Mouse (Mus musculus) stomach, embryonic 15.5 days (tissue): ENCODE data around the gene Eef2kmt. TPM values are rescaled to one million over a fixed set of nuclear protein-coding genes. Genes with fewer than 3 reads are reported as not detected.

ENCODE experiments used
- ATAC-seq: fragments of 200-750 bp; cut with Nextera tagmentation; 2 replicates; pipeline ENCODE4 v1.8.0; 2017; ENCODE audit warnings: low read depth, moderate number of reproducible peaks, moderate TSS enrichment; ENCODE audit not compliant: insufficient read depth, low FRiP score
- H3K27ac ChIP-seq: fragments of 300-500 bp; sonication (generic); 2 replicates; pipeline ENCODE4 v1.5.1; 2015; ENCODE audit warnings: mild to moderate bottlenecking, inconsistent platforms
- H3K27me3 ChIP-seq: fragments of 300-500 bp; sonication (generic); replicated peaks from 2 replicates; pipeline ENCODE4 v1.6.1; 2015; ENCODE audit warnings: inconsistent platforms
- H3K36me3 ChIP-seq: fragments of 300-500 bp; sonication (generic); 2 replicates; pipeline ENCODE4 v1.6.1; 2015; ENCODE audit warnings: inconsistent platforms
- H3K4me1 ChIP-seq: fragments of 300-500 bp; sonication (generic); 2 replicates; pipeline ENCODE4 v1.6.1; 2015; ENCODE audit warnings: inconsistent platforms
- H3K4me2 ChIP-seq: fragments of 300-500 bp; sonication (generic); 2 replicates; pipeline ENCODE4 v1.6.1; 2015; ENCODE audit warnings: mild to moderate bottlenecking, inconsistent platforms
- H3K4me3 ChIP-seq: fragments of 300-500 bp; sonication (generic); replicated peaks from 2 replicates; pipeline ENCODE4 v1.5.1; 2015; ENCODE audit warnings: inconsistent platforms
- H3K9ac ChIP-seq: fragments of 300-500 bp; sonication (generic); 2 replicates; pipeline ENCODE4 v1.6.1; 2015; ENCODE audit warnings: inconsistent platforms
- H3K9me3 ChIP-seq: fragments of 300-500 bp; sonication (generic); 2 replicates; pipeline ENCODE4 v1.6.1; 2016; ENCODE audit warnings: inconsistent platforms
- WGBS: fragments of 180-500 bp; shearing (Covaris S2); methylation state at CpG from one replicate; pipeline ENCODE4 v1.1.7; 2015; 5-methylcytosine and 5-hydroxymethylcytosine counted together
- polyA plus RNA-seq: library from polyadenylated mRNA; unstranded; fragments of >200 nt; fragmentation: Nextera tagmentation; extraction: Ambion mirVana; gene quantifications from 2 replicates; pipeline ENCODE4 v1.2.1, GENCODE M21; 2015

Gene Eef2kmt
- polyA plus RNA-seq, 1 experiment from 2014 or later = 33.7 TPM

GRCm38 (mm10) chr16:5217341-5218133 is 38.2 kb downstream of the Eef2kmt start:
- no peaks in the 10 kb centered on the region for H3K36me3 ChIP-seq
- H3K27me3 ChIP-seq = no peaks in the 10 kb centered on the region
- no peaks in the 10 kb centered on the region for H3K9me3 ChIP-seq
- no peak overlapping the region for H3K27ac ChIP-seq
- H3K4me2 ChIP-seq = no peak overlapping the region
- 0 out of 2 replicates have a peak, but pooled peaks cover 5% of the 10 kb centered on the region for H3K4me1 ChIP-seq
- ATAC-seq = no peak
- no peak overlapping the region for H3K4me3 ChIP-seq
- WGBS = 72% methylated on average over 5 of the region's 5 CpGs
- H3K9ac ChIP-seq = no peak overlapping the region

GRCm38 (mm10) chr16:5216686-5217085 is 39.1 kb downstream of the Eef2kmt start:
- Histone ChIP-seq H3K9ac (no peak overlapping the region), H3K36me3 (no peaks in the 10 kb centered on the region), H3K4me2 (no peak overlapping the region), H3K27me3 (no peaks in the 10 kb centered on the region), H3K4me3 (no peak overlapping the region), H3K4me1 (0 out of 2 replicates have a peak, but pooled peaks cover 5% of the 10 kb centered on the region), H3K27ac (no peak overlapping the region), H3K9me3 (no peaks in the 10 kb centered on the region)
- WGBS = 38% methylated on average over 6 of the region's 6 CpGs
- ATAC-seq = no peak

- WGBS = 85% methylated on average over 2 of the region's 2 CpGs
- Histone ChIP-seq H3K9me3 (no peaks in the 10 kb centered on the region), H3K27me3 (no peaks in the 10 kb centered on the region), H3K4me1 (0 out of 2 replicates have a peak, but pooled peaks cover 5% of the 10 kb centered on the region), H3K4me2 (no peak overlapping the region), H3K27ac (no peak overlapping the region), H3K36me3 (no peaks in the 10 kb centered on the region), H3K9ac (no peak overlapping the region), H3K4me3 (no peak overlapping the region)
- ATAC-seq = no peak
These were observed 41.7 kb downstream of the Eef2kmt start for GRCm38 (mm10) chr16:5214126-5214525.

DNA sequence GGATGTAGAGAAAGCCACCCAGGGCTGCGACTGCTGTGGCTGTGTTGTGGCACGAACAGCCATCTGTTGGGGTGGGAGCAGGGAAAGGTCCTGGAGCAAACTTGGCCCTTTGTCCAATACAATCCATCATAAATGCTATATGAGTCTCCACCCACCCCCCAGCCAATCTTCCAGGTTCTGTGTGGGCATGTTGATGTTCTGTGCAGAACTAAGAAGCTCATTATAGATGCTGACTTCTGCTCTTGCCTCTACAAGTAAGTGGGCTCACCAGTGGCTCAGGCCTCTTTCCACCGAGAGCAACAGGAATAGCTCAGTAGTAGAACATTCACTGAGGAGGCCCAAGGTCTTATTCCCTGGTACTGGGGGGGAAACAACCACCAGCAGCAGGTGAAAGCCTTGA is 43.6 kb downstream of the Eef2kmt start:
- H3K36me3 ChIP-seq = no peaks in the 10 kb centered on the region
- no peaks in the 10 kb centered on the region for H3K27me3 ChIP-seq
- no peak overlapping the region for H3K27ac ChIP-seq
- no peak overlapping the region for H3K4me2 ChIP-seq
- H3K9me3 ChIP-seq = no peaks in the 10 kb centered on the region
- no peak for ATAC-seq
- 0 out of 2 replicates have a peak, but pooled peaks cover 5% of the 10 kb centered on the region for H3K4me1 ChIP-seq
- no peak overlapping the region for H3K4me3 ChIP-seq
- no peak overlapping the region for H3K9ac ChIP-seq
- 79% methylated on average over 3 of the region's 3 CpGs for WGBS

DNA sequence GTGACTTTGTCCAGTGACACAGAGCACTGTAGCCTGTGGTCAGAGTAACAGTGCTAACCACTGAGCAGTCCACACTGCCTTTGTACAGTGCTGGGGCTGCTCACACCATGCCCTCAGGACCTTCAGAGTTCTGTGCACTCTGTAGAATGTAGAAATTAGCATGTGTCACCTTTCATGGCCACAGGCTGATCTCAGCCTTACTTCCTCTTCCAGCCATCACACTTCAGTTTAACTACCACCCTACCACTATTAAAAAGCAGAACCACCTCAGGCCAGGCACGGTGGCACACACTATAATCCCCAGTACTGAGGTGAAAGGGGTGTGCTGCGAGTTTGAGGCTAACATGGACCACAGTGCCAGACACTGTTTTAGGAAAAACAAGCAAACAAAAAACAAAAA is 45.4 kb downstream of the Eef2kmt start:
- Histone ChIP-seq H3K4me1 (no peaks in the 10 kb centered on the region), H3K27ac (no peak overlapping the region), H3K9me3 (no peaks in the 10 kb centered on the region), H3K36me3 (no peaks in the 10 kb centered on the region), H3K4me2 (no peak overlapping the region), H3K4me3 (no peak overlapping the region), H3K9ac (no peak overlapping the region), H3K27me3 (no peaks in the 10 kb centered on the region)
- WGBS = 70% methylated on average over 2 of the region's 2 CpGs
- no peak for ATAC-seq

DNA sequence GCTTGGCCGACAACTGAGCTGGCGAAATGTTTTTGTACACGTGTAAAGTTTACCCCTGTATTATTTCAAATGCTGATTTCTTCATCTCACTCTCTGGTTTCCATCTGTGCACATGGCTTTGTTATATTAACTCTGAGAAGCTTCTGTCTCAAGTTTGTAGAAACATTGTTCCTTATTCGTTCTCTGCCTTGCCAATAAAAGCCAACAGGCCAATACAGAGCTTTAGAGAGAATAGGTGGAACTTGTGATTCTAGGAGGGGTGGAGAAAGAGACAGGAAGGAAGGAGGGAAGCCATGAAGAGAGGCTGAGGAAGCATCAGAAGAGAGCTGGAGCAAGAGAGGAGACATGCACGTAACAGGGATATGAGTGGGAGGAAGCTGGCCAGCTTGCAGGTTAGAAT is 49.7 kb downstream of the Eef2kmt start:
- Histone ChIP-seq H3K36me3 (no peaks in the 10 kb centered on the region), H3K4me2 (no peak overlapping the region), H3K27me3 (no peaks in the 10 kb centered on the region), H3K9ac (no peak overlapping the region), H3K4me1 (0 out of 2 replicates have a peak, but pooled peaks cover 7% of the 10 kb centered on the region), H3K27ac (no peak overlapping the region), H3K9me3 (no peaks in the 10 kb centered on the region), H3K4me3 (no peak overlapping the region)
- ATAC-seq = no peak
- 62% methylated on average over 5 of the region's 5 CpGs for WGBS

DNA sequence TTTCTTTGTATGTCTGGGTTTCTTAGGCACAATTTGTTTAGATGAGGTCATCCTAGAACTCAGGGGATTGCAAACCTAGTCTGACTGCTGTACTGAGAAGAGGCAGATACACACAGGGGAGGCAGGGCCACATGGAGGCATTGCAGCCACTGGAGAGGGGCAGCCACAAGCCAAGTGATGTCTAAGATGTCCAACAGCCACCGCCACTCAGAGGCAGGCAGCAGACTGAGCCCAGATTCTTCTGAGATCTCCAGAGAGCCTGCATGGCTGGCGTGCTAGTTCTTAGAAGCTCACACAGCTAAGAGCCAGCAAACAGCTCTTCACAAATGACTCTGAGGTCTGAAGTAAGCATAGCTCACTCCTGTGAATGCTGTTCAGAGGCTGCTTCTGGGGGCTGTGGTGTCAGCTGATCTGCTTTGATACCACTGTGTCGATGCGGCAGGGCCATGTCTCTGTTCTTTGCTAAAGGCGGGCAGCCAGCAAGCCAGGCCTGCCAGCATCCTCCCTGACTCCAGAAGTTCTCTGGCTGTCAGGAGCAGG is 50.3 kb downstream of the Eef2kmt start:
- Histone ChIP-seq H3K4me1 (0 out of 2 replicates have a peak, but pooled peaks cover 7% of the 10 kb centered on the region), H3K4me2 (no peak overlapping the region), H3K36me3 (no peaks in the 10 kb centered on the region), H3K4me3 (no peak overlapping the region), H3K9ac (no peak overlapping the region), H3K27ac (no peak overlapping the region), H3K9me3 (no peaks in the 10 kb centered on the region), H3K27me3 (no peaks in the 10 kb centered on the region)
- no peak for ATAC-seq
- WGBS = 84% methylated on average over 5 of the region's 5 CpGs

- Histone ChIP-seq H3K9me3 (no peaks in the 10 kb centered on the region), H3K4me2 (peak within 1 kb of the TSS; percentile 98), H3K36me3 (0 out of 2 replicates have a peak, but pooled peaks cover 2% of the 10 kb centered on the region), H3K4me1 (0 out of 2 replicates have a peak, but pooled peaks cover 7% of the 10 kb centered on the region), H3K27me3 (no peaks in the 10 kb centered on the region), H3K9ac (peak within 1 kb of the TSS; percentile 26), H3K4me3 (peak within 1 kb of the TSS; percentile 89), H3K27ac (0 out of 2 replicates have a peak within 1 kb of the TSS, but pooled peaks have one; percentile 0)
- ATAC-seq = peak; percentile 75; the same call in 1 of the 2 replicates
- 4% methylated on average over 39 of the region's 40 CpGs for WGBS
These were observed 51.9 kb downstream of the Eef2kmt start, which contains the start of gene Nagpa for GRCm38 (mm10) chr16:5203668-5204433. Nagpa (minus strand) TSS chr16:5204012.

GRCm38 (mm10) chr16:5203200-5203599 is 52.6 kb downstream of the Eef2kmt start:
- 1% methylated on average over 36 of the region's 36 CpGs for WGBS
- peak overlapping the region; percentile 89 for H3K4me3 ChIP-seq
- 0 out of 2 replicates have a peak overlapping the region, but pooled peaks have one; percentile 0 for H3K27ac ChIP-seq
- 0 out of 2 replicates have a peak, but pooled peaks cover 7% of the 10 kb centered on the region for H3K4me1 ChIP-seq
- no peaks in the 10 kb centered on the region for H3K9me3 ChIP-seq
- H3K27me3 ChIP-seq = no peaks in the 10 kb centered on the region
- H3K4me2 ChIP-seq = peak overlapping the region; percentile 98
- peak; percentile 21; the same call in 1 of the 2 replicates for ATAC-seq
- peak overlapping the region; percentile 26 for H3K9ac ChIP-seq
- peaks cover 5% of the 10 kb centered on the region; the same call in 1 of the 2 replicates for H3K36me3 ChIP-seq

DNA sequence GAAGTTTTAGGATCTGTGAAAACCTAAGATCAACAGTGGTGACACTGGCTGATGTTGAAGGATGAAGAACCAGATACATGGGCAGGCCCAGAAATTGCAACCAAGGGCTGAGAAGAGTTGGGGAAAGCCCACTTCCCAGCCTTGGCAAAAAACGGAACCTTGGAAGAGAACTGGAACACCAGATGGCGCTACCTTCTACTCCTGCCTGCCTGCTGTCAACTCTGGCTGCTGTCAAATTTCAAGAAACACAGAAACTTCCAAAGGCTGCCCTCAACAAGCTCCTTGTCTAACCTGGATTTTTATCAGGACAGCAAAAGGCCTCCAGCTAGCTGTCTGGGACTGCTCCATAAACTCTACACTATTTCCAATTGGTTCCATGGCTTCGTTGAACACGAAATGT is 53.1 kb downstream of the Eef2kmt start:
- Histone ChIP-seq H3K4me1 (0 out of 2 replicates have a peak, but pooled peaks cover 7% of the 10 kb centered on the region), H3K36me3 (peaks cover 5% of the 10 kb centered on the region; the same call in 1 of the 2 replicates), H3K9me3 (no peaks in the 10 kb centered on the region), H3K27me3 (no peaks in the 10 kb centered on the region), H3K27ac (no peak overlapping the region), H3K4me3 (peak overlapping the region; percentile 89), H3K9ac (no peak overlapping the region), H3K4me2 (peak overlapping the region; percentile 98)
- WGBS = 14% methylated on average over 4 of the region's 4 CpGs
- no peak for ATAC-seq

DNA sequence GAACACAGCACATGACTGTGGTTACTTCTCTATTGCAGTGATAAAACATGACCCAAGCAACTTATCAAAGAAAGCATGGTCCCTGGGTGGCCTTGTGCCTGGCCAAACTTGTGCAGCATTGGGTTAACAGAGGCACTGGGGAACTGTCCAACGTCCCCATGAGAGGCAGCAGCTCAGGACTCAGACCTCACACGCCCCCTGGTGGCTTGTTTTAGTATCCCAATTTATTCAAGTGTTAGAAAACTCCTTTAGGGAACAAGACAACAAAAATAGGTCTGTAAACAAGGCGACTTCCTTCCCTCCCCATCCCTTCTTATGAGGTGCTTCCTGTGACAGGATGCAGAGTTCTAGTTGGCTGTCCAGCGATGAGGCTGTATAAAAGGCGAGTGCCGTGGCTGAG is 60.7 kb downstream of the Eef2kmt start:
- Histone ChIP-seq H3K27ac (no peak overlapping the region), H3K9me3 (no peaks in the 10 kb centered on the region), H3K36me3 (peaks cover 4% of the 10 kb centered on the region; the same call in 1 of the 2 replicates), H3K4me3 (no peak overlapping the region), H3K4me2 (no peak overlapping the region), H3K4me1 (no peaks in the 10 kb centered on the region), H3K27me3 (no peaks in the 10 kb centered on the region), H3K9ac (no peak overlapping the region)
- ATAC-seq = no peak
- 25% methylated on average over 6 of the region's 6 CpGs for WGBS
